Mouse (Mus musculus) liver, embryonic 14.5 days (tissue): Measurements from ENCODE around the gene Mamdc4. TPM values are rescaled to one million over a fixed set of nuclear protein-coding genes. Genes with fewer than 3 reads are reported as not detected.
A peak's percentile ranks its signal among the peaks of the same experiment; 100 is the strongest.

Experiments
- ATAC-seq: fragments of 200-750 bp; cut with Nextera tagmentation; 2 replicates; pipeline ENCODE4 v1.8.0; 2017; ENCODE audit warnings: moderate number of reproducible peaks, mild to moderate bottlenecking, moderate library complexity; ENCODE audit not compliant: insufficient read depth
- DNase-seq, 3 experiments: peaks; one replicate each; pipeline ENCODE4 v3.0.0-alpha.2; 2012 to 2013; ENCODE audit warnings: low read depth in 3 of 3, low spot score in 3 of 3
- H3K27ac ChIP-seq: fragments of 300-500 bp; sonication (generic); 2 replicates; pipeline ENCODE4 v1.5.1; 2014; ENCODE audit warnings: moderate library complexity, mild to moderate bottlenecking, control low read depth, inconsistent platforms
- H3K27me3 ChIP-seq: fragments of 300-500 bp; sonication (generic); 2 replicates; pipeline ENCODE4 v1.6.1; 2014; ENCODE audit warnings: mild to moderate bottlenecking, low read length, moderate library complexity; ENCODE audit not compliant: control insufficient read depth, insufficient read depth
- H3K36me3 ChIP-seq: fragments of 300-500 bp; sonication (generic); replicated peaks from 2 replicates; pipeline ENCODE4 v1.6.1; 2014; ENCODE audit warnings: low read depth; ENCODE audit not compliant: control insufficient read depth, insufficient read depth
- H3K4me1 ChIP-seq, 2 experiments: fragments of 200-500 bp in 1 of 2; fragments of 300-500 bp in 1 of 2; sonication (generic) in 1 of 2; replicated peaks; 2 replicates each; pipeline ENCODE4 v1.6.1; 2012 to 2014; ENCODE audit warnings: antibody characterized with exemption in 1 of 2, inconsistent platforms in 1 of 2, low read length in 1 of 2; ENCODE audit not compliant: control insufficient read depth in 2 of 2, insufficient read depth in 2 of 2
- H3K4me2 ChIP-seq: fragments of 300-500 bp; sonication (generic); 2 replicates; pipeline ENCODE4 v1.6.1; 2014; ENCODE audit warnings: low read depth, mild to moderate bottlenecking, control low read depth, moderate library complexity
- H3K4me3 ChIP-seq, 2 experiments: fragments of 200-500 bp in 1 of 2; fragments of 300-500 bp in 1 of 2; sonication (generic) in 1 of 2; 2 replicates each; pipeline ENCODE4 v1.5.1; 2012 to 2014; ENCODE audit warnings: low read depth in 2 of 2, low read length in 2 of 2, mild to moderate bottlenecking in 2 of 2, control low read depth in 1 of 2, inconsistent platforms in 1 of 2, moderate library complexity in 1 of 2; ENCODE audit not compliant: insufficient read depth in 1 of 2
- H3K9ac ChIP-seq: fragments of 300-500 bp; sonication (generic); replicated peaks from 2 replicates; pipeline ENCODE4 v1.6.1; 2014; ENCODE audit warnings: mild to moderate bottlenecking, control low read depth, moderate library complexity
- H3K9me3 ChIP-seq: fragments of 300-500 bp; sonication (generic); 2 replicates; pipeline ENCODE4 v1.6.1; 2016; ENCODE audit warnings: low read length, mixed read lengths; ENCODE audit not compliant: control insufficient read depth
- CTCF ChIP-seq: IDR thresholded peaks from 2 replicates; pipeline ENCODE4 v1.5.1; 2016; ENCODE audit warnings: antibody characterized with exemption, low read depth, control low read depth
- EP300 ChIP-seq: IDR thresholded peaks from 2 replicates; pipeline ENCODE4 v1.6.1; 2016; ENCODE audit warnings: antibody characterized with exemption, low read depth
- WGBS: fragments of 180-500 bp; shearing (Covaris S2); extraction: QIAGEN DNeasy Blood & Tissue Kit; methylation state at CpG from one replicate; pipeline ENCODE4 v1.1.7; 2014; ENCODE audit not compliant: insufficient replicate concordance; 5-methylcytosine and 5-hydroxymethylcytosine counted together
- polyA plus RNA-seq, 2 experiments: library from polyadenylated mRNA; depleted of rRNA in 1 of 2; stranded (reverse) in 1 of 2; unstranded in 1 of 2; fragments of >200 nt; fragmentation: Nextera tagmentation in 1 of 2; extraction: Ambion mirVana in 1 of 2; gene quantifications; 2 replicates each; pipeline versions ENCODE4 v1.2.1 to v1.2.3; 2012 to 2014

Gene Mamdc4
- polyA plus RNA-seq, 2 experiments, result 0.25 to 9.7 TPM

DNA sequence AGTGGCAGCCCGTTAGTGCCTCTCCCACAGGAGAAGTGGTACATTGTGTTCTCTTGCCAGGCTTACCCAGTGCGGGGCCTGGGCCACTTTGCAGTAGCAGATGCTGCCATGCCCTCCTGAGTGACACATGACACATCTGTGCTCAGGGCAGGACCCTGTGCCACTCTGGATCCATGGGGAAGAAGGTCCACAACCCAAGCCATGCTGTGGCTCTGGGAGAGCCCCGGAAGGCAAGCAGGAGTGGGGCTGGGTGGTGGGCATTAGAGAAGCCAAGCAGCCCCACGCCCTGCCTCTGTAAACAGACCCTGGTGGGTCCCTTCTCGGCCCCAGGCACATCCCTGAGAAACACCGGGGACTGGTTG lies 8.5 kb upstream of the Mamdc4 start:
- H3K27me3 ChIP-seq, result peaks cover 30% of the 10 kb centered on the region
- WGBS, result 64% methylated on average over 6 of the region's 6 CpGs
- H3K27ac ChIP-seq, result no peak overlapping the region
- TF ChIP-seq EP300, result no peak
- TF ChIP-seq CTCF, result no peak
- DNase-seq (no peak), ATAC-seq (no peak)
- H3K4me1 ChIP-seq, result 0 out of 4 replicates have a peak, but pooled peaks cover 0 to 2% of the 10 kb centered on the region in 2 experiments
- no peak overlapping the region for H3K4me3 ChIP-seq
- peaks cover 7% of the 10 kb centered on the region for H3K36me3 ChIP-seq
- no peak overlapping the region for H3K9ac ChIP-seq
- no peaks in the 10 kb centered on the region for H3K9me3 ChIP-seq
- no peak overlapping the region for H3K4me2 ChIP-seq

- H3K27ac ChIP-seq, result no peak overlapping the region
- no peak overlapping the region for H3K9ac ChIP-seq
- no peak for DNase-seq
- H3K27me3 ChIP-seq, result peaks cover 36% of the 10 kb centered on the region
- peaks cover 7% of the 10 kb centered on the region for H3K36me3 ChIP-seq
- H3K4me3 ChIP-seq, result no peak overlapping the region
- ATAC-seq, result no peak
- 0 out of 4 replicates have a peak, but pooled peaks cover 0 to 2% of the 10 kb centered on the region in 2 experiments for H3K4me1 ChIP-seq
- TF ChIP-seq CTCF, result no peak
- TF ChIP-seq EP300, result no peak
- no peaks in the 10 kb centered on the region for H3K9me3 ChIP-seq
- H3K4me2 ChIP-seq, result no peak overlapping the region
- 37% methylated on average over 12 of the region's 12 CpGs for WGBS
Observed at GRCm38 (mm10) chr2:25582466-25583119, 7.9 kb upstream of the Mamdc4 start.

DNA sequence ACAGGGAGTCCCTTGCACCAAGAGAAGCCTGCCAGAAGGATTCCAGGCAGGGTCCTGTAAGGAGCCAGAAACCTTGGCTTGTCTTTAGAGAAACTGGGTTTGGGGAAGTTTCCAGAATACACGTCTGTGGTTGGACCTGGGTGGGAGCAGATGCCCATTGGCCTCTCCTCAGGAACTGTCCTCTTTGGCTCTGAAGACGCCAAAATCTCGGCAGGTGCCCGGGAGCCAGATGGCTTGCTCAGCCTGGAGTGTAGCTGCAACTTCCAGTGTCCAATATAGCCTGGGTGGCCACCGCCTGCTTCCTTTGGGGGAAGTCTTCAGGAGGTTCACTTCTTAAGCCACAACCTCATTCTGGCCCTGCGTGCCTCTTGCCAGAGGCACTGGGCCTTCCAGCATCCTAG lies 7.3 kb upstream of the Mamdc4 start:
- DNase-seq (no peak), ATAC-seq (0 out of 2 replicates have a peak, but pooled peaks have one; percentile 4)
- peaks cover 7% of the 10 kb centered on the region for H3K36me3 ChIP-seq
- H3K4me2 ChIP-seq, result no peak overlapping the region
- no peak overlapping the region for H3K4me3 ChIP-seq
- no peaks in the 10 kb centered on the region for H3K9me3 ChIP-seq
- H3K4me1 ChIP-seq, result 0 out of 4 replicates have a peak, but pooled peaks cover 0 to 2% of the 10 kb centered on the region in 2 experiments
- no peak overlapping the region for H3K27ac ChIP-seq
- peaks cover 42% of the 10 kb centered on the region for H3K27me3 ChIP-seq
- WGBS, result 10% methylated on average over 6 of the region's 6 CpGs
- no peak for TF ChIP-seq EP300
- H3K9ac ChIP-seq, result no peak overlapping the region

GRCm38 (mm10) chr2:25581294-25581864 lies 6.7 kb upstream of the Mamdc4 start, which contains the start of gene Ajm1:
TSS of gene Ajm1 (minus strand) at chr2:25581757.
- H3K4me1 ChIP-seq, result 0 out of 4 replicates have a peak, but pooled peaks cover 0 to 2% of the 10 kb centered on the region in 2 experiments
- H3K27ac ChIP-seq, result no peak within 1 kb of the TSS
- no peaks in the 10 kb centered on the region for H3K9me3 ChIP-seq
- peaks cover 7% of the 10 kb centered on the region for H3K36me3 ChIP-seq
- ATAC-seq, result peak; percentile 67
- peak in 1 of 3 experiments; percentile 47 for DNase-seq
- H3K4me2 ChIP-seq, result peak within 1 kb of the TSS; percentile 50
- peaks cover 48% of the 10 kb centered on the region for H3K27me3 ChIP-seq
- no peak within 1 kb of the TSS for H3K9ac ChIP-seq
- peak within 1 kb of the TSS in 1 of 2 experiments; percentile 21; a peak in 2 of 4 replicates for H3K4me3 ChIP-seq
- TF ChIP-seq CTCF (peak; percentile 94), EP300 (no peak)
- WGBS, result 5% methylated on average over 19 of the region's 19 CpGs

DNA sequence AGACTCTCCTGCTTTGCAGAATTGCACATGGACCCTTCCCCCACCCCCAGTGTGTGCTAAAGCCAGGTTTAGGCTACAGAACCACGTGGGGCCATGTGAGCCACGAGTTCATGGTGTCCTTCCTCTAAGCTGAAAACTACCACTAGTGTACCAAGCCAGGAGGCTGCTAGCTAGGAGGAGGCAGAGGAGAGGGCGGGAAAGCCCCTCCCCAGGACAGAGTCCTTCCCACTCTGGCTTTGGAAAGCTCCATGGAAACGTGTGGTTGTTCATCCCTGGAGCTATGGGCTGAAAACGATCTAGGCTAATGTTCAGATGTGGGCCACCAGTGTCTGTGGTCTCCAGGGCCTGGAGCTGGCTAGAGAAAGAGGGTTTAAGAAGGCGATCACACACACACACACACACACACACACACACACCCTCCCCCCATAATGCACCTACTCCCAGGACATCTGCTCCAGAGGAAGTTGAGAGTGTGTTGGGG lies 6.0 kb upstream of the Mamdc4 start:
- Histone ChIP-seq H3K36me3 (peaks cover 7% of the 10 kb centered on the region), H3K9me3 (no peaks in the 10 kb centered on the region), H3K27ac (no peak overlapping the region), H3K4me2 (no peak overlapping the region), H3K4me3 (no peak overlapping the region), H3K4me1 (peaks cover 0 to 5% of the 10 kb centered on the region in 2 experiments; a peak in 1 of 4 replicates), H3K27me3 (peaks cover 55% of the 10 kb centered on the region), H3K9ac (no peak overlapping the region)
- TF ChIP-seq CTCF (no peak), EP300 (no peak)
- ATAC-seq, result no peak
- DNase-seq, result no peak
- 27% methylated on average over 6 of the region's 6 CpGs for WGBS
